Mouse (Mus musculus): ENCODE data around the gene Olfr463.

Olfr463 gene

GRCm38 (mm10) chr11:87847884-87848283 lies 49.3 kb downstream of the Olfr463 start:
- DNase-seq (ENCODE audit: extremely low read depth, low read depth), result no peak

DNA sequence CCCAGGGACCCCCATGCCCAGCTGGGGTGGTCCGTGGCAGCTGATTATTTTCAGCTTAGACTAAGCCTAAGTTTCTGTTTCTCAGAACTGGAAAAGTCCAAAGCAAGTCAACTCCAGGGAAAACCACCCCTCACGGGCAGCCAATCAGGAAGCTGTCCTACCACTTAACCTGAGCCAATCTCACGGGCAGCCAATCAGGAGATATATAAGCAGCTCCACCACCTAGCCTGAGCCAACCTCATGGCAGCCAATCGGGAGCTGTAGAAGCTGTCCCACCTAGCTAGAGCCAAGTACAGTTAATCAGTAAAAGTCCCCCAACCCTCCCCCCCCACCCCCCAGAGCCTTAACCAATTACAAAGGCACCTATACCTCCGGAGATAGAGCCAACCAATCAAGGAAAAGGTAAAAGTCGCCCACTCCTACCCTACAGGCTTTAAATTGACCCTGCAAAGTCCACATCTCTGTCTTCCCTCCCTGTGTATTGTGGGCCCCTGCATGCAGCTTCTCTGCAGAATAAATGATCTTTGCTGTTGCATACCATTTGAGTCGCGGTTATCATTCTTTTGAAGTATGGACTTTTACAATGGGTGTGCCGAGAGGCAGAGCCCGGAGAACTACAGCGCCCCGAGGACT lies 50.1 kb downstream of the Olfr463 start:
- DNase-seq (ENCODE audit: extremely low read depth, low read depth), result no peak
